Mouse (Mus musculus) forebrain, embryonic 14.5 days (tissue): Measurements from ENCODE around the gene Tjap1. TPM values are rescaled to one million over a fixed set of nuclear protein-coding genes. Genes with fewer than 3 reads are reported as not detected.

Source experiments
- ATAC-seq: fragments of 200-750 bp; cut with Nextera tagmentation; 2 replicates; pipeline ENCODE4 v1.8.0; 2017; ENCODE audit warnings: mild to moderate bottlenecking, moderate library complexity
- DNase-seq: peaks from one replicate; pipeline ENCODE4 v3.0.0-alpha.2; 2015; ENCODE audit warnings: low spot score
- H3K27ac ChIP-seq: fragments of 300-500 bp; sonication (generic); 2 replicates; pipeline ENCODE4 v1.5.1; 2014; ENCODE audit warnings: low read depth, mild to moderate bottlenecking, control low read depth, low read length, moderate library complexity
- H3K27me3 ChIP-seq: fragments of 300-500 bp; sonication (generic); replicated peaks from 2 replicates; pipeline ENCODE4 v1.6.1; 2014; ENCODE audit warnings: low read length, control low read depth, mixed read lengths; ENCODE audit not compliant: control insufficient read depth, insufficient read depth
- H3K36me3 ChIP-seq: fragments of 300-500 bp; sonication (generic); 2 replicates; pipeline ENCODE4 v1.6.1; 2014; ENCODE audit warnings: low read length, control low read depth; ENCODE audit not compliant: control insufficient read depth, insufficient read depth
- H3K4me1 ChIP-seq: fragments of 300-500 bp; sonication (generic); 2 replicates; pipeline ENCODE4 v1.6.1; 2014; ENCODE audit warnings: antibody characterized with exemption, low read length, control low read depth; ENCODE audit not compliant: control insufficient read depth, insufficient read depth
- H3K4me2 ChIP-seq: fragments of 300-500 bp; sonication (generic); 2 replicates; pipeline ENCODE4 v1.6.1; 2014; ENCODE audit warnings: mild to moderate bottlenecking, control low read depth, low read length
- H3K4me3 ChIP-seq: fragments of 300-500 bp; sonication (generic); 2 replicates; pipeline ENCODE4 v1.5.1; 2014; ENCODE audit warnings: low read depth, low read length, control low read depth
- H3K9ac ChIP-seq: fragments of 300-500 bp; sonication (generic); 2 replicates; pipeline ENCODE4 v1.6.1; 2014; ENCODE audit warnings: mild to moderate bottlenecking, low read length, control low read depth, moderate library complexity
- H3K9me3 ChIP-seq: fragments of 300-500 bp; sonication (generic); replicated peaks from 2 replicates; pipeline ENCODE4 v1.6.1; 2016; ENCODE audit warnings: low read length, control low read depth, mixed read lengths; ENCODE audit not compliant: control insufficient read depth
- WGBS: fragments of 180-500 bp; shearing (Covaris S2); extraction: QIAGEN DNeasy Blood & Tissue Kit; methylation state at CpG from one replicate; pipeline ENCODE4 v1.1.7; 2014; 5-methylcytosine and 5-hydroxymethylcytosine counted together
- polyA plus RNA-seq: library from polyadenylated mRNA; unstranded; fragments of >200 nt; fragmentation: Nextera tagmentation; extraction: Ambion mirVana; gene quantifications from 2 replicates; pipeline ENCODE4 v1.2.1, GENCODE M21; 2014

The Tjap1 gene
- polyA plus RNA-seq, 1 experiment from 2014 or later: 23.9 TPM

DNA sequence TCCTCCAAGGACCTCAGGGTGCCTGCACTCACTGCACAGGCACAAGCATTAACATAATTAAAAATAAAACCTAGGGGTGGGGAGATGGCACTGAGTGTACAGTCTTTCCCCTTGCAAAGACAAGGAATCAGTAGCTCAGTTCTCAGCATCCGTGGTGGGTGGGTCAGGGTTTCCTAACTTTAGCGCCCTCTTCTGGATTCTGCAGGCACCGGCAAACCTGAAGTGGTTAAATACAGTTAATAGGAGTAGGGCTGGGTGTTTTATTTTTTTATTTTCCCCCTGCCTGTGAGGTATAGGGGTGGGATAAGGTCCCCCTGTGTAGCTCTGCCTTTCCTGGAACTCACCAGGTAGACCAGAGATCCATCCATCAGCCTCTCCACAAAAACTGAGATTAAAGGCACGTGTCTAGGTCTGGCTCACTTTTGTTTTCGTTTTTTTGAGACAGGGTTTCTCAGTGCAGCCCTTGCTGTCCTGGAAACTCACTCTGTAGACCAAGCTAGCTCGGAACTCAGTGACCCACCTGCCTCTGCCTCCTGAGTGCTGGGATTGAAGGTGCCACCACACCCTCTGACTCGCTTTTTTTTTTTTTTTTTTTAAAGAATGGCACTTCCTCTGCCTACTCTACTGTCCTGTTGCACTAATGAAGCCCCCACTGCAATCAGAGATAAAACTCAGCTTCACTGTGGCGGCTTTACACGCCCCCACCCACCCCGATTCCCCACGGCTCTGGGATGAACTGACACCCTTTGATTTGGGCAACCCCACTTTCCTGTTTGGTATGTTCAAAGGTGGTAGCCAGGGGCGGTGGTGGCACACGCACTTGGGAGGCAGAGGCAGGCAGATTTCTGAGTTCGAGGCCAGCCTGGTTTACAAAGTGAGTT, 30.0 kb downstream of the Tjap1 start:
- ATAC-seq: 0 out of 2 replicates have a peak, but pooled peaks have one; percentile 0
- no peaks in the 10 kb centered on the region for H3K9me3 ChIP-seq
- 0 out of 2 replicates have a peak, but pooled peaks cover 7% of the 10 kb centered on the region for H3K27me3 ChIP-seq
- peak overlapping the region; percentile 98 for H3K4me2 ChIP-seq
- H3K4me3 ChIP-seq: peak overlapping the region; percentile 77; the same call in 1 of the 2 replicates
- DNase-seq: peak; percentile 69
- no peak overlapping the region for H3K27ac ChIP-seq
- H3K36me3 ChIP-seq: peaks cover 43% of the 10 kb centered on the region
- H3K4me1 ChIP-seq: peaks cover 18% of the 10 kb centered on the region
- 59% methylated on average over 14 of the region's 14 CpGs for WGBS
- H3K9ac ChIP-seq: peak overlapping the region; percentile 73; the same call in 1 of the 2 replicates

DNA sequence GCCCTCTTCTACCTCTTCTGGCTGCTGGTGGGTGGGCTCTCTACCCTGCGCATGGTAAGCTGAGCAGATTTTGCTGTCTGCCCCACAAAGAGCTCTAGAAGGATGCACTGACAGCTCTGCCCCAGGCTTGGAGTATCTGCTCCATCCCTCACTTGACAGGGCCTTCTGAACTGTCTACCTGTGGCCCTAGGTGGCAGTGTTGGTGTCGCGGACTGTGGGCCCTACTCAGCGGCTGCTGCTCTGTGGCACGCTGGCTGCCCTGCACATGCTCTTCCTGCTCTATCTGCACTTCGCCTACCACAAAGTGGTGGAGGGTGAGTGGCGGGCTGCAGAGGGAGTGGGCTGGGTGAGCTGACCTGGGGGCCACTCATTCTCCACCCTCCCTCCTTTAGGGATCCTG, 31.7 kb downstream of the Tjap1 start:
- ATAC-seq (no peak), DNase-seq (no peak)
- Histone ChIP-seq H3K4me1 (peaks cover 26% of the 10 kb centered on the region), H3K4me3 (no peak overlapping the region), H3K36me3 (peaks cover 37% of the 10 kb centered on the region), H3K9me3 (no peaks in the 10 kb centered on the region), H3K27me3 (0 out of 2 replicates have a peak, but pooled peaks cover 7% of the 10 kb centered on the region), H3K4me2 (no peak overlapping the region), H3K27ac (no peak overlapping the region), H3K9ac (no peak overlapping the region)
- WGBS: 83% methylated on average over 7 of the region's 7 CpGs

DNA sequence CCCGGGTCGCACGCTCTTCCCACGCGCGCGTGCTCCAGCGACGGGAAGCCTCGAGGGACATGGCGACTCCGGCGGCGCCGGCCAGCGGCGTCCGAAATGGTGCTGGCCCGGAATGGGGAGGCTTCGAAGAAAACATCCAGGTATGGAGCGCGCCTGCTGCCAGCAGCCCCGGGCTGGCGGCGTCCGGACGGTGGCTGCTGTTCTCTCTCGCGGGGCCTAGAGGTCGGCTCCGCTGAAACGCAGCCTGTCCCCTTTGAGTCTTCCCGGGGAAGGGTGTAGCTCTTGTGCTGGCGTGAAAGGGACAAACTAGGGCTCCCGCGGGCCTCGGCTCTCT, 34.7 kb downstream of the Tjap1 start:
- H3K9ac ChIP-seq: peak overlapping the region; percentile 95
- under 1% methylated on average over 37 of the region's 37 CpGs for WGBS
- DNase-seq (no peak), ATAC-seq (peak; percentile 49)
- H3K27me3 ChIP-seq: no peaks in the 10 kb centered on the region
- peaks cover 16% of the 10 kb centered on the region for H3K4me1 ChIP-seq
- H3K4me3 ChIP-seq: peak overlapping the region; percentile 98
- peaks cover 67% of the 10 kb centered on the region for H3K36me3 ChIP-seq
- peak overlapping the region; percentile 29; the same call in 1 of the 2 replicates for H3K27ac ChIP-seq
- peak overlapping the region; percentile 86 for H3K4me2 ChIP-seq
- H3K9me3 ChIP-seq: no peaks in the 10 kb centered on the region

DNA sequence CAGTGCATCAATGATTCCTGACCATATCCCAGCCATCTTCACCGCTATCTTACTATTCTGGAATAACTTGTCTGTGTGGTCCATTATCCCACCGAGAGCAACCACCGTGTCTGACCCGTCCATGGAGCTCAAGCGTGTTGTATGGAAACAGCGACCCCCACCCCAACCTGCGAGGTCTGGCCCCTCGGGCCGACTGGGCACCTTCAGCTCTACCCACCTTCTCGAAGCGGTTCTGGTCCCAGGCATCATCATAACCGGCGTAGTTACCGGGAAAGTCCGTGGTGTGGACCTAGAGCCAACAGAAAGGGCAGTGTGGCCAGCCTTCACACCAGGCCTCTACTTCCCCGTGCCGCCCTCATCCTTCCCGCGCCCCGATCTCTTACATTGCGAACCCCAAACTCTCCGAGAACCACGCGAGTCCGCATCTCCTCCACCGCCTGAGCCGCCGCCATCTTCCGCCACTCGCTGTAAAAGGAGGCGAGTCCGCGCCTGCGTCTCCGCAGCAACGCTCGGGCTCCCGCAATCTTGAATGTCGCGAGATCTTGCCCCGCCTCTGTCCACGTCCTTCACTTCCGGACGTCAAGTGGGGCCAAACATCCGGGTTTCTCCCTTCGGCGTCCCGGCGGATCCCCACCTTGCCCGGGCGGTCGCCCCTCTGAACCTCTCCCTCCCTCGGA, 35.2 kb downstream of the Tjap1 start, which contains the start of the genes Polr1c and Yipf3:
Polr1c (minus strand) TSS at position 543 of the 677 bp plus-strand sequence.
Yipf3 (plus strand) TSS at position 569 of the 677 bp plus-strand sequence.
- under 1% methylated on average over 53 of the region's 53 CpGs for WGBS
- Histone ChIP-seq H3K27ac (peak within 1 kb of the TSS; percentile 55), H3K4me3 (peak within 1 kb of the TSS; percentile 98), H3K9ac (peak within 1 kb of the TSS; percentile 95), H3K36me3 (peaks cover 72% of the 10 kb centered on the region), H3K4me2 (peak within 1 kb of the TSS; percentile 86), H3K27me3 (no peaks in the 10 kb centered on the region), H3K4me1 (peaks cover 16% of the 10 kb centered on the region), H3K9me3 (no peaks in the 10 kb centered on the region)
- peak; percentile 95 for ATAC-seq
- DNase-seq: peak; percentile 98

DNA sequence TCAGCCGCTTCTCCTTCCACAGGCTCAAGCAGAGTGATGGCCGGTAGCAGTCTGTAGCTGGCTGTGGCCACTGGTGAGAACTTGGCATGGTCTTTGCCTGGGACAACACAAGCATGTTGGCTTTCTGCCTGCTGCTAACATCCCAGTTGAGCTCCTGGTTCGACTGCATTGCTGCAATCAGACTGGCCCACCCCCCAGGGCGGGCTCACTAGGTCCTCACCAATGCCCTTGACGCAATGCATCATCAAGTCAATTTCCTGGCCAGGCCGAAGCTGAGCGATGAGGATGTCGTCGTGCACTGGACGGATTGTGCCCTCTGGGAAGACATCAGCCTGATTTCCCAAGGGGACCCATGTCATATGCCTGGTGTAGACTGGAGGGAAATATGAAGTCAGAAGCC, 38.2 kb downstream of the Tjap1 start:
- no peak overlapping the region for H3K4me3 ChIP-seq
- ATAC-seq (no peak), DNase-seq (no peak)
- 93% methylated on average over 10 of the region's 10 CpGs for WGBS
- H3K27ac ChIP-seq: no peak overlapping the region
- H3K36me3 ChIP-seq: peaks cover 74% of the 10 kb centered on the region
- H3K4me1 ChIP-seq: peaks cover 16% of the 10 kb centered on the region
- H3K9ac ChIP-seq: no peak overlapping the region
- H3K27me3 ChIP-seq: no peaks in the 10 kb centered on the region
- no peaks in the 10 kb centered on the region for H3K9me3 ChIP-seq
- no peak overlapping the region for H3K4me2 ChIP-seq

DNA sequence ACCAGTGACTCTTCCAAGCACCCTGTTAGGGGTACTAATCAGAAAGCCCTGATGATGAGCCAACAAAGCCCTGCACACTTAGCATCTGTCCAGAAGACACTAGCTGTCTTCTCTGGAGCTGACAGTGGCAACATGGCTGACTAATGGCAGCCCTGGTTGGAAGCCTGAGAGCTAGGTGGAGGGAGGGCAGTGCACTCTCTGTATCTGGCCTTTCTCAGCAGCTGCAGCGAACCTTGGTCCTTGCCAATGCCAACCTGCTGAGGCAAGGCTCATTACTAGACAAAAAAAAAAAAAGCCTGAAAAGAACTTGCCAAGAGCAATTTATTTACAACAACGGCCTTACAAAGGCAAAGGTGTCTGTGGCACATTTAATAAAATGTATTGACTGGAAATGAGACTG, 39.2 kb downstream of the Tjap1 start:
- DNase-seq (no peak), ATAC-seq (no peak)
- H3K27me3 ChIP-seq: no peaks in the 10 kb centered on the region
- no peak overlapping the region for H3K27ac ChIP-seq
- no peak overlapping the region for H3K9ac ChIP-seq
- no peak overlapping the region for H3K4me2 ChIP-seq
- H3K4me1 ChIP-seq: peaks cover 10% of the 10 kb centered on the region
- H3K36me3 ChIP-seq: peaks cover 77% of the 10 kb centered on the region
- H3K9me3 ChIP-seq: no peaks in the 10 kb centered on the region
- H3K4me3 ChIP-seq: no peak overlapping the region
- 41% methylated on average over 2 of the region's 2 CpGs for WGBS

DNA sequence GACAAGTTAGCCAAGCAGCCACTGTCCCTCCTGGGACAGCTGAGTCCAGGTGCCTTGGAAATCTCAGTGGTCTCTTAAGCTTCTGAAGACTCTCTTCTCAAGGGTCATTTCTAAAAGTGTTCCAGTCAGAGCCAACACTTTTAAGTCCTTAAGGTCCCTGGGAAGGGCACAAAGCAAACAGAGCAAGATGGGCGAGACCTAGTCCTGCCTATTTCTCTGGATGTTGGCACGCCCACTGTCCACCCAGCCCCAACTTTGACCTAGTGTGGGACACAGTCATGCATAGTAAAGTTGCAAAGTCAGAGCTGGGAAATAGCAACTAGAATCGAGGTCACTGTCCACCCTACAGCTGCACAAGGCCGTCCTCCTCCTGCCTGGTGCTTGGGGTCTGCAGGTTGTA, 39.8 kb downstream of the Tjap1 start:
- Histone ChIP-seq H3K9me3 (no peaks in the 10 kb centered on the region), H3K27ac (no peak overlapping the region), H3K27me3 (no peaks in the 10 kb centered on the region), H3K4me2 (no peak overlapping the region), H3K36me3 (peaks cover 84% of the 10 kb centered on the region), H3K4me1 (peaks cover 8% of the 10 kb centered on the region), H3K4me3 (no peak overlapping the region), H3K9ac (no peak overlapping the region)
- ATAC-seq (no peak), DNase-seq (no peak)
- WGBS: 87% methylated on average over 4 of the region's 4 CpGs

DNA sequence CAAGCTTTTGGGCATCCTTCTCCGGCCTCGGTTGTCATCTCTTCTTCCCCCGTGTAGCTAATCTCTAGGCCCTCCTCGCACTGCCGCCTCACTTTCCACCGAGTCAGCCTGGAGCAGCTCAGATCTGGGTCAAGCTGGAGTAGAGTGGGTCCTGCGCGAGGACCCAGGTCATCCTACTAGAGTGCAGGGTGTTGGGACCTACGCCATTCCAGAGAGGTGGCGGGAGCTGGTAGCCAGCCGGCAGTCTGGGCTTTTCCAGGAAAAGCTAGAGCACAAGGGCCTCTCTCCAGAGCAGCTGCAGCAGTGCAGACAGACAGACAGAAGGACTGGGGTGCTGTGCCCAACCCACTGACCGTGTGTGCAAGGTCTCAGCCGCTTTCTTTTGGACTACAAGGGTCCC, 40.6 kb downstream of the Tjap1 start:
- H3K27ac ChIP-seq: no peak overlapping the region
- H3K4me3 ChIP-seq: no peak overlapping the region
- no peak overlapping the region for H3K4me2 ChIP-seq
- H3K9ac ChIP-seq: no peak overlapping the region
- ATAC-seq: no peak
- no peaks in the 10 kb centered on the region for H3K9me3 ChIP-seq
- peaks cover 89% of the 10 kb centered on the region for H3K36me3 ChIP-seq
- H3K27me3 ChIP-seq: no peaks in the 10 kb centered on the region
- no peak for DNase-seq
- 83% methylated on average over 13 of the region's 13 CpGs for WGBS
- H3K4me1 ChIP-seq: peaks cover 8% of the 10 kb centered on the region
